ENCODE assay signal across 8 mouse cellular contexts in the genomic region with DNA sequence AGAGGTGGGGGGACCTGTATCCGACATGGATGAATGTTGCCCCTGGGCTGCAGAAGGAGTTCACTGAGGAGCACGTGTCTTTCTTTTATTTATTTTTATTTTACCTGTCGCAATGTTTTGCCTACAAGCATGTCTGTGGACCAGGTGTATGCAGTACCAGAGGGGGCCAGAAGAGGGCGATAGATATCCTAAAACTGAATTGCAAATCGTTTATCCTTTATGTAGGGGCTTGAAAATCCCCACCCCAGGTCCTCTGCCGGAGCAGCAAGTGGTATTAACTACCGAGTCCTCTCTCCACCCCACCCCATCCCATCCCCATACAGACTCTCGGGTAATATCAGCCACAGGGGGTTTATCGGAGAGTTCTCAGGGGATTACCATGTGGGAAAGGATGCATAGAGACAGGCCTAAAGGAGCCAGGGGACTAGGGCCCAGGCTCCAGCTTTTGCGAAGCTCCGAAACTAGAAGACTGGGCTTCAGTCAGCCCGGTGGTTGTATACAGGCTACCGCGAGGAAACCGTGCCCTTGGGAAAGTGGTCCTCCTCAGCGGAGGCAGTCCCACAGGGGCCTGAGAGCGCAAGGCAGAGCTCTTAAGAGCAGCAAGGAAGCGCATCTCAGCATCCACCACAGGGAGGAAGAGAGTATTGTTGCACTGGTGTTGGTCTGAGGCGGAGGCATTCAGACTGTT. TPM values are rescaled to one million over a fixed set of nuclear protein-coding genes. Genes with fewer than 3 reads are reported as not detected.
A peak's percentile ranks its signal among the peaks of the same experiment; 100 is the strongest.
DNase-seq lines count a peak whose midpoint lies in the region; ATAC-seq and TF ChIP-seq lines count a peak whose summit lies in the region.

No protein-coding gene starts in this region.

- ATAC-seq in erythroblast, adult 5-6 weeks (replicated peaks; ENCODE audit: low FRiP score, poor library complexity, severe bottlenecking) = 0 out of 2 replicates have a peak, but pooled peaks have one; percentile 49
- ATAC-seq in heart, postnatal 0 days (ENCODE audit: insufficient read depth, low read depth) = no peak
- ATAC-seq in liver, postnatal 0 days = no peak
- peak; percentile 46; the same call in 1 of the 2 replicates for ATAC-seq in neutrophil, adult 5-6 weeks (ENCODE audit: extremely low read depth, insufficient number of reproducible peaks, low FRiP score, poor library complexity, severe bottlenecking)

- H3K9me3 ChIP-seq in CH12.LX (replicated peaks; ENCODE audit: low read length) = no peaks in the 10 kb centered on the region
- no peaks in the 10 kb centered on the region for H3K9me3 ChIP-seq in heart, postnatal 0 days (replicated peaks; ENCODE audit: control insufficient read depth, low read length)
- no peaks in the 10 kb centered on the region for H3K9me3 ChIP-seq in liver, postnatal 0 days (ENCODE audit: low read length)

- no peaks in the 10 kb centered on the region for H3K79me2 ChIP-seq in CH12.LX (replicated peaks; ENCODE audit: control insufficient read depth, extremely low read depth, insufficient read depth, poor library complexity, severe bottlenecking)

- no peak overlapping the region for H3K9ac ChIP-seq in CH12.LX (ENCODE audit: insufficient read depth, low read depth)
- H3K9ac ChIP-seq in heart, postnatal 0 days (replicated peaks; ENCODE audit: low read depth, low read length) = no peak overlapping the region
- H3K9ac ChIP-seq in liver, postnatal 0 days (replicated peaks) = no peak overlapping the region

- 0 out of 2 replicates have a peak overlapping the region, but pooled peaks have one; percentile 4 for H3K27ac ChIP-seq in CH12.LX (ENCODE audit: insufficient read depth, low read depth)
- no peak overlapping the region for H3K27ac ChIP-seq in bone marrow macrophage, adult 2 months (ENCODE audit: insufficient read depth, low read depth, low read length)
- no peak overlapping the region for H3K27ac ChIP-seq in heart, postnatal 0 days (ENCODE audit: low read depth)
- no peak overlapping the region for H3K27ac ChIP-seq in liver, postnatal 0 days (ENCODE audit: low read depth)

- peak overlapping the region; percentile 46; the same call in 1 of the 2 replicates for H3K4me2 ChIP-seq in CH12.LX (ENCODE audit: insufficient read depth, low read depth, poor library complexity, severe bottlenecking)
- peak overlapping the region; percentile 29; the same call in 1 of the 2 replicates for H3K4me2 ChIP-seq in heart, postnatal 0 days (ENCODE audit: low read depth, low read length)
- H3K4me2 ChIP-seq in liver, postnatal 0 days (ENCODE audit: low read depth, low read length) = peak overlapping the region; percentile 22; the same call in 1 of the 2 replicates

- TF ChIP-seq POLR2A in CH12.LX (IDR thresholded peaks at IDR 0.05; ENCODE audit: low read depth, low read length) = no peak
- no peak for TF ChIP-seq POLR2A in bone marrow macrophage, adult 2 months (IDR thresholded peaks at IDR 0.05; ENCODE audit: borderline replicate concordance, low read depth, low read length)

- peaks cover 0 to 17% of the 10 kb centered on the region in 2 experiments; a peak in 2 of 4 replicates for H3K4me1 ChIP-seq in CH12.LX (ENCODE audit: control insufficient read depth in 1 of 2, insufficient read depth in 2 of 2)
- no peaks in the 10 kb centered on the region for H3K4me1 ChIP-seq in bone marrow macrophage, adult 2 months (ENCODE audit: control insufficient read depth, insufficient read depth, low read length)
- H3K4me1 ChIP-seq in heart, postnatal 0 days (ENCODE audit: control insufficient read depth, insufficient read depth) = no peaks in the 10 kb centered on the region
- H3K4me1 ChIP-seq in liver, postnatal 0 days (ENCODE audit: insufficient read depth) = no peaks in the 10 kb centered on the region

- TF ChIP-seq RAD21 in CH12.LX (IDR thresholded peaks at IDR 0.05; ENCODE audit: low read depth, low read length) = peak; percentile 62

- no peaks in the 10 kb centered on the region for H3K27me3 ChIP-seq in CH12.LX (replicated peaks)
- H3K27me3 ChIP-seq in heart, postnatal 0 days (ENCODE audit: control insufficient read depth, insufficient read depth, low read length) = no peaks in the 10 kb centered on the region
- no peaks in the 10 kb centered on the region for H3K27me3 ChIP-seq in liver, postnatal 0 days (ENCODE audit: insufficient read depth, low read length)

- WGBS in heart, postnatal 0 days = 25% methylated on average over 19 of the region's 19 CpGs
- 33% methylated on average over 19 of the region's 19 CpGs for WGBS in liver, postnatal 0 days (ENCODE audit: insufficient replicate concordance)

- in situ Hi-C loops in CH12.LX (cut with MboI; ENCODE audit: low pct_ligation_motif_present, low pct_unique_long_range_greater_than_20kb, low sequenced_read_pairs) = no loop called here

- peaks cover 0 to 9% of the 10 kb centered on the region in 2 experiments for H3K36me3 ChIP-seq in CH12.LX (replicated peaks in 1 of 2; ENCODE audit: control insufficient read depth in 1 of 2, insufficient read depth in 1 of 2, low read length in 1 of 2)
- H3K36me3 ChIP-seq in heart, postnatal 0 days (replicated peaks; ENCODE audit: control insufficient read depth, insufficient read depth, low read length) = no peaks in the 10 kb centered on the region
- no peaks in the 10 kb centered on the region for H3K36me3 ChIP-seq in liver, postnatal 0 days (replicated peaks; ENCODE audit: insufficient read depth, low read length)

- peak; percentile 61 for DNase-seq in CH12.LX (ENCODE audit: extremely low read depth)
- no peak for DNase-seq in heart, postnatal 0 days (ENCODE audit: low spot score)
- peak; percentile 24 to 75 for DNase-seq in layer of hippocampus, adult 18-20 months (ENCODE audit: low spot score in 2 of 2)
- DNase-seq in liver, postnatal 0 days = peak; percentile 80
- peak; percentile 65 for DNase-seq in thymus, postnatal 0 days (ENCODE audit: low spot score)

- TF ChIP-seq CTCF in CH12.LX (conservative IDR thresholded peaks at IDR 0.05 in 1 of 2, IDR thresholded peaks at IDR 0.05 in 1 of 2; ENCODE audit: low read depth in 2 of 2, low read length in 2 of 2) = peak; percentile 64 to 70
- TF ChIP-seq CTCF in bone marrow macrophage, adult 2 months (IDR thresholded peaks at IDR 0.05; ENCODE audit: low read depth, low read length) = peak; percentile 47
- TF ChIP-seq CTCF in heart, postnatal 0 days (IDR thresholded peaks at IDR 0.05; ENCODE audit: low read depth) = peak; percentile 56
- peak; percentile 79 for TF ChIP-seq CTCF in liver, postnatal 0 days (IDR thresholded peaks at IDR 0.05; ENCODE audit: low read depth)

- TF ChIP-seq EP300 in CH12.LX (IDR thresholded peaks at IDR 0.05; ENCODE audit: low read length) = no peak
- no peak for TF ChIP-seq EP300 in heart, postnatal 0 days (IDR thresholded peaks at IDR 0.05; ENCODE audit: low read depth)
- TF ChIP-seq EP300 in liver, postnatal 0 days (IDR thresholded peaks at IDR 0.05; ENCODE audit: low read depth) = no peak

- dilution Hi-C loops in CH12.LX (cut with MboI; ENCODE audit: extremely low pct_ligation_motif_present, extremely low pct_unique_long_range_greater_than_20kb, low sequenced_read_pairs) = no loop called here

- H3K4me3 ChIP-seq in CH12.LX (replicated peaks in 1 of 3; ENCODE audit: low read depth in 2 of 3, low read length in 2 of 3, poor library complexity in 1 of 3) = no peak overlapping the region
- H3K4me3 ChIP-seq in bone marrow macrophage, adult 2 months (ENCODE audit: insufficient read depth, low read length) = no peak overlapping the region
- no peak overlapping the region for H3K4me3 ChIP-seq in heart, postnatal 0 days (ENCODE audit: low read depth, low read length)
- H3K4me3 ChIP-seq in liver, postnatal 0 days (ENCODE audit: low read depth, low read length) = no peak overlapping the region

RNA-seq across cellular contexts. Expression of a gene that starts 38.1 kb away (rescaled TPM):
- total RNA-seq in CH12.LX (2012; rRNA removed) (591 and 695 TPM in 2 replicates), CH12.LX (2014; rRNA removed) (1,083 and 1,177 TPM in 2 replicates)
- polyA plus RNA-seq in CH12.LX (2012; ENCODE audit: insufficient read length, low read depth) = 878 and 881 TPM in 2 replicates
- 259 and 263 TPM in 2 replicates for polyA plus RNA-seq in bone marrow macrophage, adult 2 months (2012; ENCODE audit: insufficient read depth, insufficient read length, missing spikeins)
- total RNA-seq in erythroblast, adult 5-6 weeks (2015; ENCODE audit: low replicate concordance) = 240 and 241 TPM in 2 replicates
- 141 and 160 TPM in 2 replicates for total RNA-seq in erythroblast, adult 5-6 weeks (2017; ENCODE audit: low replicate concordance)
- 1,399 and 1,635 TPM in 2 replicates for total RNA-seq in heart, postnatal 0 days (2014; rRNA removed; ENCODE audit: low replicate concordance)
- polyA plus RNA-seq in heart, postnatal 0 days (2015; fragmentation: Nextera tagmentation; extraction: Ambion mirVana) = 1,751 and 1,760 TPM in 2 replicates
- total RNA-seq in layer of hippocampus, adult 18-20 months (2021) = 100 to 1,000 TPM; 320 to 325 TPM
- polyA plus RNA-seq in liver, postnatal 0 days (2015; fragmentation: Nextera tagmentation; extraction: Ambion mirVana) = 703 and 719 TPM in 2 replicates
- total RNA-seq in neutrophil, adult 5-6 weeks (2017) = 239 and 243 TPM in 2 replicates
- polyA plus RNA-seq in thymus, postnatal 0 days (2015; fragmentation: Nextera tagmentation; extraction: Ambion mirVana) = 1,172 and 1,231 TPM in 2 replicates

RNA-seq across cellular contexts. Expression of a gene that starts 40.2 kb away (rescaled TPM):
- 30.7 and 48.7 TPM in 2 replicates for total RNA-seq in CH12.LX (2012; rRNA removed)
- 90.4 and 96.7 TPM in 2 replicates for total RNA-seq in CH12.LX (2014; rRNA removed)
- polyA plus RNA-seq in CH12.LX (2012; ENCODE audit: insufficient read length, low read depth) = 96.6 and 141 TPM in 2 replicates
- polyA plus RNA-seq in bone marrow macrophage, adult 2 months (2012; ENCODE audit: insufficient read depth, insufficient read length, missing spikeins) = 72.7 and 93.4 TPM in 2 replicates
- 16.7 and 39.9 TPM in 2 replicates for total RNA-seq in erythroblast, adult 5-6 weeks (2015; ENCODE audit: low replicate concordance)
- 4.3 and 19.9 TPM in 2 replicates for total RNA-seq in erythroblast, adult 5-6 weeks (2017; ENCODE audit: low replicate concordance)
- 24.1 and 75.9 TPM in 2 replicates for total RNA-seq in heart, postnatal 0 days (2014; rRNA removed; ENCODE audit: low replicate concordance)
- 210 and 213 TPM in 2 replicates for polyA plus RNA-seq in heart, postnatal 0 days (2015; fragmentation: Nextera tagmentation; extraction: Ambion mirVana)
- 10 to 100 TPM; 53.5 to 57.9 TPM for total RNA-seq in layer of hippocampus, adult 18-20 months (2021)
- polyA plus RNA-seq in liver, postnatal 0 days (2015; fragmentation: Nextera tagmentation; extraction: Ambion mirVana) = 92.5 and 94.9 TPM in 2 replicates
- total RNA-seq in neutrophil, adult 5-6 weeks (2017) = 18.5 and 20.9 TPM in 2 replicates
- 198 and 205 TPM in 2 replicates for polyA plus RNA-seq in thymus, postnatal 0 days (2015; fragmentation: Nextera tagmentation; extraction: Ambion mirVana)

RNA-seq across cellular contexts. Expression of a gene that starts 40.4 kb away (rescaled TPM):
- total RNA-seq in CH12.LX (2012; rRNA removed) (18.6 and 26.7 TPM in 2 replicates), CH12.LX (2014; rRNA removed) (61.2 and 70.3 TPM in 2 replicates)
- polyA plus RNA-seq in CH12.LX (2012; ENCODE audit: insufficient read length, low read depth) = 47.9 and 53.0 TPM in 2 replicates
- polyA plus RNA-seq in bone marrow macrophage, adult 2 months (2012; ENCODE audit: insufficient read depth, insufficient read length, missing spikeins) = 38.2 and 42.6 TPM in 2 replicates
- 9.2 and 22.2 TPM in 2 replicates for total RNA-seq in erythroblast, adult 5-6 weeks (2015; ENCODE audit: low replicate concordance)
- total RNA-seq in erythroblast, adult 5-6 weeks (2017; ENCODE audit: low replicate concordance) = 17.7 and 23.5 TPM in 2 replicates
- total RNA-seq in heart, postnatal 0 days (2014; rRNA removed; ENCODE audit: low replicate concordance) = 16.6 and 19.0 TPM in 2 replicates
- 10.5 and 10.7 TPM in 2 replicates for polyA plus RNA-seq in heart, postnatal 0 days (2015; fragmentation: Nextera tagmentation; extraction: Ambion mirVana)
- 10 to 100 TPM; 40.8 to 42.6 TPM for total RNA-seq in layer of hippocampus, adult 18-20 months (2021)
- 9.2 TPM in 2 replicates for polyA plus RNA-seq in liver, postnatal 0 days (2015; fragmentation: Nextera tagmentation; extraction: Ambion mirVana)
- 44.5 and 47.8 TPM in 2 replicates for total RNA-seq in neutrophil, adult 5-6 weeks (2017)
- 28.5 and 29.7 TPM in 2 replicates for polyA plus RNA-seq in thymus, postnatal 0 days (2015; fragmentation: Nextera tagmentation; extraction: Ambion mirVana)

Comparison
In these comparisons a context has a peak if more than half of its experiments do, and no peak if none do; other contexts are left out.
1. ATAC-seq: peak in erythroblast, adult 5-6 weeks (single experiment) and neutrophil, adult 5-6 weeks (single experiment); none in heart, postnatal 0 days (single experiment) and liver, postnatal 0 days (single experiment).
2. Peak in every context shown above with its lines, with median percentiles within 50 percentile points of each other: H3K4me2 ChIP-seq and CTCF ChIP-seq.